Mouse (Mus musculus) forebrain, embryonic 11.5 days (tissue): ENCODE measurements around the gene Gm29666. TPM values are rescaled to one million over a fixed set of nuclear protein-coding genes. Genes with fewer than 3 reads are reported as not detected.

ENCODE experiments used
- ATAC-seq: fragments of 200-750 bp; cut with Nextera tagmentation; replicated peaks from 2 replicates; pipeline ENCODE4 v1.8.0; 2017; ENCODE audit warnings: moderate TSS enrichment; ENCODE audit not compliant: low FRiP score
- DNase-seq: peaks from one replicate; pipeline ENCODE4 v3.0.0-alpha.2; 2017; ENCODE audit warnings: low spot score
- H3K27ac ChIP-seq: fragments of 300-500 bp; sonication (generic); 2 replicates; pipeline ENCODE4 v1.5.1; 2014; ENCODE audit warnings: low read depth, low read length
- H3K27me3 ChIP-seq: fragments of 300-500 bp; sonication (generic); 2 replicates; pipeline ENCODE4 v1.6.1; 2014; ENCODE audit warnings: mild to moderate bottlenecking, low read length, mixed read lengths; ENCODE audit not compliant: control insufficient read depth, insufficient read depth
- H3K36me3 ChIP-seq: fragments of 300-500 bp; sonication (generic); 2 replicates; pipeline ENCODE4 v1.6.1; 2014; ENCODE audit warnings: mild to moderate bottlenecking, low read length, moderate library complexity, mixed read lengths; ENCODE audit not compliant: control insufficient read depth, insufficient read depth
- H3K4me1 ChIP-seq: fragments of 300-500 bp; sonication (generic); replicated peaks from 2 replicates; pipeline ENCODE4 v1.6.1; 2014; ENCODE audit warnings: low read length, mixed read lengths; ENCODE audit not compliant: control insufficient read depth, insufficient read depth
- H3K4me2 ChIP-seq: fragments of 300-500 bp; sonication (generic); 2 replicates; pipeline ENCODE4 v1.6.1; 2014; ENCODE audit warnings: low read depth, mild to moderate bottlenecking, low read length, moderate library complexity, mixed read lengths; ENCODE audit not compliant: severe bottlenecking
- H3K4me3 ChIP-seq: fragments of 300-500 bp; sonication (generic); 2 replicates; pipeline ENCODE4 v1.5.1; 2014; ENCODE audit warnings: low read depth, low read length
- H3K9ac ChIP-seq: fragments of 300-500 bp; sonication (generic); 2 replicates; pipeline ENCODE4 v1.6.1; 2014; ENCODE audit warnings: low read length
- H3K9me3 ChIP-seq: fragments of 300-500 bp; sonication (generic); 2 replicates; pipeline ENCODE4 v1.6.1; 2016; ENCODE audit warnings: low read length, mixed read lengths; ENCODE audit not compliant: control insufficient read depth
- WGBS: fragments of 180-500 bp; shearing (Covaris S2); extraction: QIAGEN DNeasy Blood & Tissue Kit; methylation state at CpG from one replicate; pipeline ENCODE4 v1.1.7; 2014; 5-methylcytosine and 5-hydroxymethylcytosine counted together
- polyA plus RNA-seq: library from polyadenylated mRNA; unstranded; fragments of >200 nt; fragmentation: Nextera tagmentation; extraction: Ambion mirVana; gene quantifications from 2 replicates; pipeline ENCODE4 v1.2.1, GENCODE M21; 2014

Gene Gm29666
- polyA plus RNA-seq, 1 experiment from 2014 or later: 1.5 TPM

DNA sequence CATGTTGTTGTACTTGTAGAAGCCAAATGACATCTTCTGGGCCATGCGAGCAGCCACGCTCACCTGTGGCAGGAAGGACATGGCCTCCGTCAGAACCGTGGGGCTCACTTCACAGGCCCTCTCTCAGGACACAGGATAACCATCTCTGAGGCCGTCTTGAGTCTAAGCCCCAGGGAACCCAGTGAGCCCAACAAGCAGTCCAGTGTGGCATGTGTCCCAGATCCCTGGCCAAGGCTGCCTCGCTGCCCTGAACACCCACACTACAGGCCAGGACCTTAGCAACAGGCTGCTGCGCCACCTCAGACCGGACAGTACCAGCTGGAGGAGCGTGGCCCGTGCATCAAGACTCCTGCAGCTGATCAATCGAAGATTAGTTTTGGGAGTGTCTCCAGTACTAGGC, 33.4 kb upstream of the Gm29666 start:
- H3K36me3 ChIP-seq: peaks cover 3% of the 10 kb centered on the region; the same call in 1 of the 2 replicates
- 94% methylated on average over 11 of the region's 11 CpGs for WGBS
- DNase-seq (no peak), ATAC-seq (no peak)
- H3K9ac ChIP-seq: no peak overlapping the region
- no peak overlapping the region for H3K4me2 ChIP-seq
- H3K27ac ChIP-seq: no peak overlapping the region
- no peaks in the 10 kb centered on the region for H3K9me3 ChIP-seq
- peaks cover 4% of the 10 kb centered on the region; the same call in 1 of the 2 replicates for H3K4me1 ChIP-seq
- no peaks in the 10 kb centered on the region for H3K27me3 ChIP-seq
- H3K4me3 ChIP-seq: no peak overlapping the region

DNA sequence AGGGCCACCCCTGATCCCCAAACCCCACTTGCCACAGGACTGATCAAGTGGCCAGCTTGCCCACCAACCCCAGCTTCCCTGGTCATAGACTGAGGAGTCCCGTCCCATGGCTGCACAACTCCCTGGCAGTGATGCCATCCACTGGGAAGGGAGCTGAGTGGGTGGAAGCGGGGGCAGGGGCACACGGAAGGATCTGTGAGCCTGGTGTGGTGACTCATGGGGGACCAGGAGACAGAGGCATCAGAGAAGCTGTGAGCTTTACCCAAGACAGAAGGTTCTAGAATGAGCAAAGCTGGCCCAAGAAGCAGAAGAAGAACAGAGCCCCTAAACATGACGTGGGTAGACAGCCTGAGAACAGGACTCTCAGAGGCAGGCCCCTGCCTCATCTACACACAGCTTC, 30.2 kb upstream of the Gm29666 start:
- Histone ChIP-seq H3K27me3 (no peaks in the 10 kb centered on the region), H3K9me3 (no peaks in the 10 kb centered on the region), H3K4me3 (no peak overlapping the region), H3K4me2 (no peak overlapping the region), H3K4me1 (no peaks in the 10 kb centered on the region), H3K9ac (no peak overlapping the region), H3K27ac (no peak overlapping the region), H3K36me3 (peaks cover 3% of the 10 kb centered on the region; the same call in 1 of the 2 replicates)
- 89% methylated on average over 4 of the region's 4 CpGs for WGBS
- DNase-seq (no peak), ATAC-seq (no peak)

- ATAC-seq (no peak), DNase-seq (no peak)
- Histone ChIP-seq H3K4me3 (no peak overlapping the region), H3K9ac (no peak overlapping the region), H3K9me3 (no peaks in the 10 kb centered on the region), H3K27ac (no peak overlapping the region), H3K36me3 (peaks cover 3% of the 10 kb centered on the region; the same call in 1 of the 2 replicates), H3K4me2 (no peak overlapping the region), H3K27me3 (no peaks in the 10 kb centered on the region), H3K4me1 (no peaks in the 10 kb centered on the region)
- WGBS: 93% methylated on average over 14 of the region's 14 CpGs
These were observed 29.2 kb upstream of the Gm29666 start for GRCm38 (mm10) chr15:84948990-84949389.

DNA sequence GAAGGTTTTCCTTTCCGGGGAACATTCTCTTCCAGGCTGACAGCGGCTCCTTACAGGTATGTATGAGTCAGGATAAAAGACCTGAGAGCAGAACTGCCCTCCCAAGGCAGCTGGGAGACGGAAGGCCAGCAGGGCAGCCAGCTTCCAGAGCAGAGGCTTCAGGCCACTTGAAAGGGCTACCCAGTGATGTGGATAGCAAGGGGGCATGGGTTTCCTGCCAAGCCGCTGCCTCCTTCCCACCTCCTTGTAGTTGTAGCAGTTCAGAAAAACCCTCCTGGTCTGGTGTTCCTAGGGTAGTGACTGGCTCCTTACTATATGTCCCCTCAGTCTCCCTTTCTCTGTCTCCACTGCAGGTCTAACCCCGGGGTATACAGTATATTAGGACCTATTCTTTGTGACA, 24.5 kb upstream of the Gm29666 start:
- H3K4me2 ChIP-seq: no peak overlapping the region
- no peak for ATAC-seq
- H3K9me3 ChIP-seq: no peaks in the 10 kb centered on the region
- H3K4me1 ChIP-seq: no peaks in the 10 kb centered on the region
- no peak overlapping the region for H3K4me3 ChIP-seq
- H3K36me3 ChIP-seq: peaks cover 4% of the 10 kb centered on the region; the same call in 1 of the 2 replicates
- H3K9ac ChIP-seq: no peak overlapping the region
- no peak for DNase-seq
- H3K27ac ChIP-seq: no peak overlapping the region
- 89% methylated on average over 5 of the region's 5 CpGs for WGBS
- H3K27me3 ChIP-seq: no peaks in the 10 kb centered on the region

- no peak for DNase-seq
- Histone ChIP-seq H3K4me2 (no peak overlapping the region), H3K4me3 (no peak overlapping the region), H3K27me3 (no peaks in the 10 kb centered on the region), H3K9me3 (no peaks in the 10 kb centered on the region), H3K27ac (no peak overlapping the region), H3K4me1 (no peaks in the 10 kb centered on the region), H3K9ac (no peak overlapping the region), H3K36me3 (peaks cover 8% of the 10 kb centered on the region; the same call in 1 of the 2 replicates)
- no peak for ATAC-seq
- WGBS: 76% methylated on average over 11 of the region's 11 CpGs
These were observed 22.9 kb upstream of the Gm29666 start for GRCm38 (mm10) chr15:84942647-84943285.

- WGBS: 88% methylated on average over 12 of the region's 12 CpGs
- peaks cover 18% of the 10 kb centered on the region; the same call in 1 of the 2 replicates for H3K36me3 ChIP-seq
- no peak overlapping the region for H3K27ac ChIP-seq
- H3K4me1 ChIP-seq: no peaks in the 10 kb centered on the region
- no peak overlapping the region for H3K4me2 ChIP-seq
- no peaks in the 10 kb centered on the region for H3K9me3 ChIP-seq
- H3K4me3 ChIP-seq: no peak overlapping the region
- ATAC-seq (no peak), DNase-seq (no peak)
- no peak overlapping the region for H3K9ac ChIP-seq
- H3K27me3 ChIP-seq: no peaks in the 10 kb centered on the region
These were observed 20.3 kb upstream of the Gm29666 start for GRCm38 (mm10) chr15:84940102-84940501.

DNA sequence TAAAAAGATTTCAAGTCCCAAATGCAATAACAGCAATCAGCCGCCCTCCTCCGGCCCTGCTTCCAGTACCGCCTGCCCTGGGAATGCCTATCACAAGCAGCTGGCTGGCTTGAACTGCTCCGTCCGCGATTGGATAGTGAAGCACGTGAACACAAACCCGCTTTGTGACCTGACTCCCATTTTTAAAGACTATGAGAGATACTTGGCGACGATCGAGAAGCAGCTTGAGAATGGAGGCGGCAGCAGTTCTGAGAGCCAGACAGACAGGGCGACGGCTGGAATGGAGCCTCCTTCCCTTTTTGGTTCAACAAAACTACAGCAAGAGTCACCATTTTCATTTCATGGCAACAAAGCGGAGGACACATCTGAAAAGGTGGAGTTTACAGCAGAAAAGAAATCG, 15.1 kb upstream of the Gm29666 start:
- Histone ChIP-seq H3K27ac (no peak overlapping the region), H3K4me2 (no peak overlapping the region), H3K36me3 (peaks cover 24% of the 10 kb centered on the region), H3K4me3 (no peak overlapping the region), H3K9me3 (no peaks in the 10 kb centered on the region), H3K27me3 (no peaks in the 10 kb centered on the region), H3K9ac (no peak overlapping the region), H3K4me1 (no peaks in the 10 kb centered on the region)
- 90% methylated on average over 16 of the region's 16 CpGs for WGBS
- no peak for ATAC-seq
- no peak for DNase-seq

DNA sequence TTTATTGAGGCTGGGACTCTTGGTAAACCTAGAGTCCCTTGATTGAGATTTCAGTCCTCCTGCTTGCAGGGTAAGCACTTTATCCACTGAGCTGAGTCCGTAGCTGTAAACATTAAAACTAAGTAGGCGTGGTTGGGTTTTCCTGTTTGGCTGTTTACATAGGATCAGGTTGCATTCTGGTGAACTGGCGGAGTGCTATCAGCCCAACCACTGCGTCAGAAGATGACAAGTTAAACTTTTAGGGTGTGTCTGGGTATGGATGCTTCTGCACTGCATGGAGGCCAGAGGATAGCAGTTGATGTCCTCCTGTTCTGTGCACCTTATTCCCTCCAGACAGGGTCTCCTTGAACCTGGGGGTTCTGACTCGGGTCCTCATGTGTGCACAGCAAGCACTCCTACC, 12.5 kb upstream of the Gm29666 start:
- H3K27me3 ChIP-seq: no peaks in the 10 kb centered on the region
- DNase-seq (no peak), ATAC-seq (no peak)
- H3K36me3 ChIP-seq: peaks cover 27% of the 10 kb centered on the region
- 72% methylated on average over 5 of the region's 5 CpGs for WGBS
- H3K9me3 ChIP-seq: no peaks in the 10 kb centered on the region
- H3K27ac ChIP-seq: no peak overlapping the region
- no peaks in the 10 kb centered on the region for H3K4me1 ChIP-seq
- H3K4me3 ChIP-seq: no peak overlapping the region
- no peak overlapping the region for H3K9ac ChIP-seq
- no peak overlapping the region for H3K4me2 ChIP-seq

DNA sequence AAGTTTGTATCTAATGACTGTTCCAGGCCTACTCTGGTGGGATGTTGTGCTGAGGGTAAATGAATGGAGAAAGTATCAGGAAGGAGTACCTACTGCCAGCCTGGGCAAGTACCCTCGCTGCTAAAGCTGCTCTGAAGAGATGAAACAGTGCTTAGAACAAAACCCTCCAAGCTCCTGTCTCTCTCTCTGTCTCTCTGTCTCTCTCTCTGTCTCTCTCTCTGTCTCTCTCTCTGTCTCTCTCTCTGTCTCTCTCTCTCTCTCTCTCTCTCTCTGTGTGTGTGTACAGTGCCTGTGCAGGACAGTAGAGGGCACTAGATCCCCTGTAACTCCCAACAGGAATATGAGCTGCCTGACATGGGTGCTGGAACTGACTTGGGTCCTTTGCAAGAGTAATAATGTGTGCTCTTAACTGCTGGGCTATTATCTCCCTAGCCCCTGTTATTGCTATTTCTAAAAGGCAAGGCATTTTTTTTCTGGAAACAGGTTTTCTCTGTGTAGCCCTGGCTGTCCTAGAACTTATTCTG, 5.7 kb upstream of the Gm29666 start:
- no peak overlapping the region for H3K27ac ChIP-seq
- no peak overlapping the region for H3K4me3 ChIP-seq
- no peak overlapping the region for H3K9ac ChIP-seq
- peaks cover 8% of the 10 kb centered on the region for H3K36me3 ChIP-seq
- no peaks in the 10 kb centered on the region for H3K9me3 ChIP-seq
- WGBS: 67% methylated on average over 1 of the region's 1 CpGs
- H3K4me2 ChIP-seq: no peak overlapping the region; the same call in 1 of the 2 replicates
- ATAC-seq (no peak), DNase-seq (no peak)
- H3K27me3 ChIP-seq: no peaks in the 10 kb centered on the region
- H3K4me1 ChIP-seq: peaks cover 4% of the 10 kb centered on the region; the same call in 1 of the 2 replicates
